Mouse (Mus musculus): ENCODE results near the gene Hist1h2ag. TPM values are rescaled to one million over a fixed set of nuclear protein-coding genes. Genes with fewer than 3 reads are reported as not detected.
"Not testable (repeated sequence)": the region's sequence is repeated elsewhere in the genome, so short reads cannot be mapped to it uniquely, and the experiment has no call there.

Gene Hist1h2ag
- polyA plus RNA-seq, 2 experiments: 54.6 to 56.7 TPM

DNA sequence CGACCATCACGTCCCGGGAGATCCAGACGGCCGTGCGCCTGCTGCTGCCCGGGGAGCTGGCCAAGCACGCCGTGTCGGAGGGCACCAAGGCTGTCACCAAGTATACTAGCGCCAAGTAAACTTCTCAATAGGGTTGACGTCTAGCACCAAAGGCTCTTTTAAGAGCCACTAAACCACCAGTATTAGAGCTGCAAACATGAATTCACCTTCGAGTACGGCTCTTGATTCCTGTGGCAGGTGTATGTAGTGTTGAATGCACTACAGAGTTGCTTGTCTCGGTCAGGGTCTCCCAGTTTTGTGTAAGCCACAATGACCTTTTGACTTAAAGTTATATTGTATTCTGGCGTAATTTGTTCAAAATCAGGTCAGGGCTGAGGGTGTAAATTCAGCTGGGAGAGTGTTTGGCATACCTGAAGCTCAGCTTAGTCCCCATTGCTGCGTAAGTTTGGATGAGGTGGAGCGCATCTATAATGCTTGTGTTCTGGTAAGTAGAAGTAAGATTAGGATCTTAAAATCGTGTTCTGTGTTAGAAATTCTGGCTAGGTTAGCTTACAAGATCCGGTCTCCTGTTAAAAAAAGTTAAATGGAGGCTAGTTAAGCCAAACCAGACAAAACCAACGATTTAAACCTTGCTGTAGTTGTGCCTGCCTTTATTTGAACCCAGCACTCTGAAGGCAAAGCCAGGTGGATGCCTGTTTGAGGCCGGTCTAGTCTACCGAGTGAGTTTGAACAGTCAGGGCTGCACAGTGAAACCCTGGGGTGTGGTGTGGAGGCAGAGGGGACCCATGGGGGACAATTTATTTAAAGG lies 6.4 kb downstream of the Hist1h2ag start:
- Histone ChIP-seq H3K4me3 (replicated peaks; ENCODE audit: low read length) (peak overlapping the region; percentile 40), H3K4me1 (ENCODE audit: control insufficient read depth, insufficient read depth, low read length) (peaks cover 19% of the 10 kb centered on the region), H3K9me3 (ENCODE audit: control insufficient read depth, low read length) (no peaks in the 10 kb centered on the region), H3K27me3 (ENCODE audit: control insufficient read depth, insufficient read depth, low read length) (no peaks in the 10 kb centered on the region), H3K9ac (ENCODE audit: low read depth, low read length, severe bottlenecking) (peak overlapping the region; percentile 47), H3K4me2 (replicated peaks; ENCODE audit: low read depth, low read length, severe bottlenecking) (peak overlapping the region; percentile 62), H3K27ac (replicated peaks; ENCODE audit: low read depth, low read length) (peak overlapping the region; percentile 79), H3K36me3 (ENCODE audit: control insufficient read depth, insufficient read depth, low read length) (no peaks in the 10 kb centered on the region)
- TF ChIP-seq POLR2A (IDR thresholded peaks at IDR 0.05; ENCODE audit: borderline replicate concordance, extremely low read depth, insufficient read depth, insufficient read length): peak; percentile 52; the same call in 1 of the 2 replicates
- no peak for ATAC-seq (ENCODE audit: low FRiP score, low read depth)
- WGBS: 2% methylated on average over 17 of the region's 23 CpGs
- no peak for DNase-seq (ENCODE audit: low spot score)

DNA sequence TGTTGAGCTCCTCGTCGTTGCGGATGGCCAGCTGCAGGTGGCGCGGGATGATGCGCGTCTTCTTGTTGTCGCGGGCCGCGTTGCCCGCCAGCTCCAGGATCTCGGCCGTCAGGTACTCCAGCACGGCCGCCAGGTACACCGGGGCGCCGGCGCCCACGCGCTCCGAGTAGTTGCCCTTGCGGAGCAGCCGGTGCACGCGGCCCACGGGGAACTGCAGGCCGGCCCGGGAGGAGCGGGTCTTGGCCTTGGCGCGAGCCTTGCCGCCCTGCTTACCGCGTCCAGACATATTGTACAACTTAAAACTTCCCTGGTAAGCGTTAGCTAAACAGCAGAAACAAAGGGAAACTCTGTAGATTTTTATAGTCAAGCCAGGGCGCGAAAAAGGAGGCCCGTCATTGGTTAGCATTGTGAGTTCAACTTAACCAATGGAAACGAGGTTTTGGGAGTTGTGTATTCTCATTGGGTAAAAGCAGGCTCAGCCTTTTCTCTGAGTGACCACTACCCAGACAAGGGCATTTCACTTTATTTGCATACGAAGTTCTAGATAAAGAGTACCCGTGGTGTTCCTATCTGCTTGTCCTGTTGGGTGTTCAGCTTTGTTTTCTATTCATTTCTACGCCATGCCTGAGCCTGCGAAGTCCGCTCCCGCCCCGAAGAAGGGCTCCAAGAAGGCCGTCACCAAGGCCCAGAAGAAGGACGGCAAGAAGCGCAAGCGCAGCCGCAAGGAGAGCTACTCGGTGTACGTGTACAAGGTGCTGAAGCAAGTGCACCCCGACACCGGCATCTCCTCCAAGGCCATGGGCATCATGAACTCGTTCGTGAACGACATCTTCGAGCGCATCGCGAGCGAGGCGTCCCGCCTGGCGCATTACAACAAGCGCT lies 7.2 kb downstream of the Hist1h2ag start, which contains the start of the genes Hist1h2ah and Hist1h2bk:
Gene Hist1h2ah (minus strand): TSS at position 302 of the 882 bp plus-strand sequence.
Gene Hist1h2bk (plus strand): TSS at position 604 of the 882 bp plus-strand sequence.
- peaks cover 16% of the 10 kb centered on the region for H3K4me1 ChIP-seq (ENCODE audit: control insufficient read depth, insufficient read depth, low read length)
- H3K9me3 ChIP-seq (ENCODE audit: control insufficient read depth, low read length); H3K36me3 ChIP-seq (ENCODE audit: control insufficient read depth, insufficient read depth, low read length); H3K27me3 ChIP-seq (ENCODE audit: control insufficient read depth, insufficient read depth, low read length): not testable (repeated sequence)
- peak within 1 kb of the TSS; percentile 79 for H3K27ac ChIP-seq (replicated peaks; ENCODE audit: low read depth, low read length)
- DNase-seq (ENCODE audit: low spot score): peak; percentile 98
- WGBS: 2% methylated on average over 21 of the region's 69 CpGs
- peak within 1 kb of the TSS; percentile 40 for H3K4me3 ChIP-seq (replicated peaks; ENCODE audit: low read length)
- ATAC-seq (ENCODE audit: low FRiP score, low read depth): peak; percentile 96
- peak within 1 kb of the TSS; percentile 57 for H3K9ac ChIP-seq (ENCODE audit: low read depth, low read length, severe bottlenecking)
- H3K4me2 ChIP-seq (replicated peaks; ENCODE audit: low read depth, low read length, severe bottlenecking): peak within 1 kb of the TSS; percentile 62

DNA sequence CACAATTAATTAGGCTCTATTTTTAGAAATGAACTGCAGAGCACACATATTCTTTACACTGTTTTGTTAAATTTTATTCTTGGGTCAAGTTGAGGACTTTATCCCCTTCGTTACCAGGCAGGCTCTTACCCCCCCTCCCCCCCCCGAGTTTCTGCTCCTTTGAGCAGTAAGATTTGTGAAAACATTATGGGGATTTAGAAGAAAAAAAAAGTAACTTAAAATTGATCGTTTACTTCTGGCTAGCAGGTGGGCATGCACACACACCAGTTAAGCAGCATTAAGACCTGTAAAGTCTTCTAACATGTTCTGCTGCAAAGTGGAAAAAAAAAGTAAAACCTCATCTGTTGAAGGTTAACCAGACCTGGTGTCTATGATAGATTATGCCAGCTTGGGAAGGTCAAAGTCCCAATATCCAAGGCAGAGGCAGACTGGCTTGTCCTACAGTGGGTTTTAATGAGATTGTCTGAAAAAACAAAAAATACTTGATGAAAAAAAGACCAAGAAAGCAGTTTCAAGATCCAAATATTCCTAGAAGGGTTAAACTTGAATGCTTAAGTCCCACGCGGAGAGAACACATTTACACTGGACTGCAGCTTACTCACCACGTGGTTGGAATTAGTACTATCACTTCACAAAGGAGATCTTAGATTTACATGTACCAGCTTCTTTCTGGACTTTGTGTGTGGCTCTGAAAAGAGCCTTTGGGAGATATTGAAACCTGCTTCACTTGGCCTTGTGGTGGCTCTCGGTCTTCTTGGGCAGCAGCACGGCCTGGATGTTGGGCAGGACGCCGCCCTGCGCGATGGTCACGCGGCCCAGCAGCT lies 8.1 kb downstream of the Hist1h2ag start:
- Histone ChIP-seq H3K9ac (ENCODE audit: low read depth, low read length, severe bottlenecking) (peak overlapping the region; percentile 57), H3K27ac (replicated peaks; ENCODE audit: low read depth, low read length) (peak overlapping the region; percentile 75), H3K36me3 (ENCODE audit: control insufficient read depth, insufficient read depth, low read length) (no peaks in the 10 kb centered on the region), H3K27me3 (ENCODE audit: control insufficient read depth, insufficient read depth, low read length) (no peaks in the 10 kb centered on the region), H3K4me2 (replicated peaks; ENCODE audit: low read depth, low read length, severe bottlenecking) (peak overlapping the region; percentile 56), H3K4me1 (ENCODE audit: control insufficient read depth, insufficient read depth, low read length) (peaks cover 8% of the 10 kb centered on the region), H3K4me3 (replicated peaks; ENCODE audit: low read length) (peak overlapping the region; percentile 40), H3K9me3 (ENCODE audit: control insufficient read depth, low read length) (no peaks in the 10 kb centered on the region)
- DNase-seq (ENCODE audit: low spot score) (no peak), ATAC-seq (ENCODE audit: low FRiP score, low read depth) (no peak)
- WGBS: 2% methylated on average over 9 of the region's 14 CpGs
- no peak for TF ChIP-seq POLR2A (IDR thresholded peaks at IDR 0.05; ENCODE audit: borderline replicate concordance, extremely low read depth, insufficient read depth, insufficient read length)

DNA sequence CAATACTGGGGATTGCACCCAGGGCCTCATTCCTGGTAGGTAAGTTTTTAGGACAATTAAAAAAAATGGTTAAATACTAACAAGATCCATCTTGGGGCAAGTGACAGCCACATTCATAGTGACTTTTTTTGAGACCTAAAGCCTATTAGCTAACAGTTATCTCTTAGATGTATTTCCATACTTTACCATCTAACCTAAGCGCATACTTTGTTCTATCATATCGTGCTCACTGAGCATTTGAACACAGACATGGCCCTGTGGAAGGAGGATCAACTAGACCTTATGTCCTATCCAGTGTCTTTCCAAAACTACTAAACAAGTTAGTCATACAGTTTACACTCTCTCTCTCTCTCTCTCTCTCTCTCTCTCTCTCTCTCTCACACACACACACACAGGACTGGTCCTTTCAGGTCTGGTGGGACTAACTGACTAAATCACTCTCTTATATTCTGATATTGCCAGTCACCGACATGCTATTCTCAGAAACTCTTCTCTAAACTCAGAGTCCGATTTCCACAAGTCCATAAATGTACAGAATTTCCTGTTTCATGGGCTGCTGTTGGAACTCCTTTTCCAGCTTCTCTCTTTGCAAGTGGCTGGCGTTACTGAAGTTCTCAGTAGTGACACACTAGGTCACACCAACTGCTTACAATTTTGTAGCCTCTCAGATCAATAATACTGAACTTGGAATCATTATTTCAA lies 8.9 kb downstream of the Hist1h2ag start:
- H3K4me3 ChIP-seq (replicated peaks; ENCODE audit: low read length): peak overlapping the region; percentile 40
- peak overlapping the region; percentile 57 for H3K9ac ChIP-seq (ENCODE audit: low read depth, low read length, severe bottlenecking)
- TF ChIP-seq POLR2A (IDR thresholded peaks at IDR 0.05; ENCODE audit: borderline replicate concordance, extremely low read depth, insufficient read depth, insufficient read length): no peak
- no peak for DNase-seq (ENCODE audit: low spot score)
- H3K9me3 ChIP-seq (ENCODE audit: control insufficient read depth, low read length): no peaks in the 10 kb centered on the region
- H3K27ac ChIP-seq (replicated peaks; ENCODE audit: low read depth, low read length): peak overlapping the region; percentile 75; the same call in 1 of the 2 replicates
- H3K36me3 ChIP-seq (ENCODE audit: control insufficient read depth, insufficient read depth, low read length): no peaks in the 10 kb centered on the region
- no peak for ATAC-seq (ENCODE audit: low FRiP score, low read depth)
- WGBS: 40% methylated on average over 5 of the region's 5 CpGs
- H3K4me1 ChIP-seq (ENCODE audit: control insufficient read depth, insufficient read depth, low read length): peaks cover 8% of the 10 kb centered on the region
- peak overlapping the region; percentile 56 for H3K4me2 ChIP-seq (replicated peaks; ENCODE audit: low read depth, low read length, severe bottlenecking)
- no peaks in the 10 kb centered on the region for H3K27me3 ChIP-seq (ENCODE audit: control insufficient read depth, insufficient read depth, low read length)

Data from limb, embryonic 14.5 days (tissue).